Mouse (Mus musculus) left cerebral cortex, postnatal 14 days (tissue): ENCODE results near the gene Qrich2. TPM values are rescaled to one million over a fixed set of nuclear protein-coding genes. Genes with fewer than 3 reads are reported as not detected.

Source experiments
- DNase-seq, 2 experiments: peaks; one replicate each; pipeline ENCODE4 v3.0.0; 2021 to 2022; ENCODE audit warnings: low spot score in 2 of 2, mixed read lengths in 1 of 2
- intact Hi-C: fragments of 180-260 bp; cut with DNase I; formaldehyde crosslinking; loops from one replicate; pipeline ENCODE4 v1.15.1; 2025
- total RNA-seq, 2 experiments: library from RNA; stranded (reverse); gene quantifications; 2 replicates each; pipeline ENCODE4 v1.2.3; 2021

Gene Qrich2
- total RNA-seq, 2 experiments from 2014 or later: not detected

- intact Hi-C loops: loop anchor here (10.0 kb wide), 1 partner anchor 235 kb away; no protein-coding TSS in a partner anchor
- no peak for DNase-seq
Measured at GRCm38 (mm10) chr11:116459786-116460185, 6.3 kb downstream of the Qrich2 start.

GRCm38 (mm10) chr11:116456234-116456633 is 9.8 kb downstream of the Qrich2 start:
- intact Hi-C loops: no loop called here

GRCm38 (mm10) chr11:116453889-116454288 is 12.2 kb downstream of the Qrich2 start:
- DNase-seq: no peak
- intact Hi-C loops: no loop called here

More at GRCm38 (mm10) chr11:116456234-116456633, 9.8 kb downstream of the Qrich2 start:
- no peak for DNase-seq

- DNase-seq: no peak
- intact Hi-C loops: no loop called here
Measured at GRCm38 (mm10) chr11:116449341-116449740, 16.7 kb downstream of the Qrich2 start.

GRCm38 (mm10) chr11:116447822-116448221 is 18.2 kb downstream of the Qrich2 start:
- intact Hi-C loops: no loop called here
- no peak for DNase-seq

- intact Hi-C loops: loop anchor here (1.0 kb wide), 1 partner anchor 127 kb away; no protein-coding TSS in a partner anchor
Measured at GRCm38 (mm10) chr11:116446308-116446887, 19.6 kb downstream of the Qrich2 start.

GRCm38 (mm10) chr11:116445596-116446307 is 20.3 kb downstream of the Qrich2 start:
- intact Hi-C loops: loop anchor here (1.0 kb wide), 1 partner anchor 126 kb away; no protein-coding TSS in a partner anchor
- peak; percentile 96 for DNase-seq

More at GRCm38 (mm10) chr11:116446308-116446887, 19.6 kb downstream of the Qrich2 start:
- no peak for DNase-seq

GRCm38 (mm10) chr11:116443935-116444334 is 22.1 kb downstream of the Qrich2 start:
- no peak for DNase-seq
- intact Hi-C loops: no loop called here

- intact Hi-C loops: no loop called here
- no peak for DNase-seq
Measured at GRCm38 (mm10) chr11:116443311-116443710, 22.7 kb downstream of the Qrich2 start.

GRCm38 (mm10) chr11:116442867-116443177 is 23.2 kb downstream of the Qrich2 start:
- DNase-seq: no peak
- intact Hi-C loops: no loop called here

- no peak for DNase-seq
- intact Hi-C loops: no loop called here
Measured at GRCm38 (mm10) chr11:116442129-116442866, 23.7 kb downstream of the Qrich2 start.

GRCm38 (mm10) chr11:116440408-116441068 is 25.5 kb downstream of the Qrich2 start:
- intact Hi-C loops: no loop called here
- no peak for DNase-seq

GRCm38 (mm10) chr11:116439269-116440240 is 26.5 kb downstream of the Qrich2 start:
- intact Hi-C loops: no loop called here
- no peak for DNase-seq

GRCm38 (mm10) chr11:116437541-116437940 is 28.5 kb downstream of the Qrich2 start:
- no peak for DNase-seq
- intact Hi-C loops: no loop called here

GRCm38 (mm10) chr11:116436725-116437331 is 29.2 kb downstream of the Qrich2 start:
- intact Hi-C loops: no loop called here
- DNase-seq: no peak

GRCm38 (mm10) chr11:116435992-116436724 is 29.9 kb downstream of the Qrich2 start:
- no peak for DNase-seq
- intact Hi-C loops: loop anchor here (2.0 kb wide), 1 partner anchor 55 kb away; no protein-coding TSS in a partner anchor

GRCm38 (mm10) chr11:116434967-116435752 is 30.9 kb downstream of the Qrich2 start:
- intact Hi-C loops: loop anchor here (2.0 kb wide), 1 partner anchor 56 kb away; no protein-coding TSS in a partner anchor

More at GRCm38 (mm10) chr11:116434967-116435752, 30.9 kb downstream of the Qrich2 start:
- no peak for DNase-seq
